Mouse (Mus musculus): ENCODE data around the gene Ranbp3.
A peak's percentile ranks its signal among the peaks of the same experiment; 100 is the strongest.

Ranbp3 gene

GRCm38 (mm10) chr17:56673647-56674416 is 738 bp downstream of the Ranbp3 start:
- DNase-seq (ENCODE audit: low spot score in 2 of 2) = peak in 1 of 2 experiments; percentile 37

DNA sequence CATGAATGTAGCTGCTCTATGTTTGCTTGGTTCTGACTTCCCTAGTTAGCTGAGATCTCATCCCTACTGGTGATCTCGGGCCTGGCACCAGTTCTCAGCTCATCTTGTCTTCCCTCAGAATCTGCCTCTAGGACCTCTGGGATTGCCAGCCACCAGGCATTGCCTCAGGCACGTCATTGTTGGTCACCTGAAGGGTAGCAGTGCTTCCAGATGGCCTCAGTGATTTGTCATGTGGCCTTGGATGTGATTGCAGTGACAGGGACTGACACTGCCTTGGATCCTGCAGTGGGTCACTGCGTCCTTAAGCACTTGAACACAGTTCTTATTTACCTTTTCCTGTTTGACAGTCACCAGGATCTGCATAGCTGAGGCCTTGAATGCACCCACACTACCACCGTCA is 8.7 kb downstream of the Ranbp3 start:
- no peak for DNase-seq (ENCODE audit: low spot score in 2 of 2)

DNA sequence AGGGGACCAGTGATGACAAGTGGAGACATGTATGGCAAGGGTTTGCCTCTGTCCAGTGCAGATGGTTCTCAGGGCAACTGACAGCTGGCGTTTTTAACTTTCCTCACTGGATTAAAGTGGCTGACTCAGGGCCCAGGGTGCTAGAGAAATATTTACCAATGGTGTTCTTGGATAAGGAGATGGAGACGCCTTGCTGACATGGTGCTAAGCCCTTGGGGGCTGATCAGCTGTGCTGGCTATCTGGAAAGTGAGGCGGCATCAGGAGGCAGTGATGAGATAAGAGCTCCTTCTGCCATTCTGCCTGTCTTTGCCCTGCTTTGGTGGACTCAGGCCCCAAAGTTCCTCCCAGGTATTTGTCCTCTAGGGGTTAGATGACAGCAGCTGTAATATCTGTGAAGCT is 9.8 kb downstream of the Ranbp3 start:
- no peak for DNase-seq (ENCODE audit: low spot score in 2 of 2)

DNA sequence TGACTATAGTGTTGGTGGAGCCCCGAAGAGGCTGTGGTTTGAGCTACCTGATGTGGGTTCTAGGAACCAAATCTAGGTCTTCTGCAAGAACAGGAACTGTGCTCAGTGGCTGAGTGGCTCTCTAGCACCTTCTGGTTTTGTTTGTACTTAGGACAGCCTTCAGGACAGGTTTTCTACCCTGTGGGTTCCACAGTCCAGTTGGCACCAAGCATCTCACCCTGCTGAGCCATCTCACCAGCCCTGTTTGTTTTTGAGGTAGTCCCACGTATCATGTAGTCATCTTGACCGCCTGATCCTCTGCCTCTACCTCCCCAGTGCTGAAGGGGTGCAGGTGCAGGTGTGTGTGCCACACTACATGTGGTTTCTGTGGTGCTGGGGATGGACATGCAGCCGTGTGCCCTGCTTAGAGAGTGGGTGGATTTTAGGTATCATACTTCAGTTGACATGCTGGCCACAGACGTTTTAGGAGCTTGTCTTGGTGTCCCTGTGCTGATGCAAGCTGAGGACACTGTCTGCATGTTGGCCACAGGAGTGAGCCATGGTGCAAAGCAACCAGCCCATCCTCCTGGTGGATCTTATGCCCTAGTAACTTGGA is 10.5 kb downstream of the Ranbp3 start:
- no peak for DNase-seq (ENCODE audit: low spot score in 2 of 2)

DNA sequence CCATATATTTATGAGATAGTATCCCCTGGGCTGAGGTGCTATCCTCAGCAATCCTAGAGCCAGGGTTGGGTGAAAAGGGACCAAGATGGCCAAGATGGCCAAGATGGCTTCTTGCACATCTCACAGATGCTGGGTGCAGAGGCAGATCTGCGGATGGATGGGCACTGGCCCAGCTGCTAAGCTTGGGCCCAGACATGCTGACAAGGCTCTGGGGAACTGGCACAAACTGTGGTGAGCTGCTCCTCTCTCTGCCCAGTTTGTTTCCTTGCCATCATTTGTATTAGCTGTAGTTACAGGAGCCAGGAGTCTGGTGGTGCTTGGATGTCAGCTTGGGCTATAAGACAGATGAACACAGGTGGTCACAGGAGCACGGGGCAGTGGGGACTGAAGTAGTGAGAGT is 11.6 kb downstream of the Ranbp3 start:
- DNase-seq (ENCODE audit: low spot score in 2 of 2) = no peak

GRCm38 (mm10) chr17:56686801-56687200 is 13.7 kb downstream of the Ranbp3 start:
- DNase-seq (ENCODE audit: low spot score in 2 of 2) = no peak

DNA sequence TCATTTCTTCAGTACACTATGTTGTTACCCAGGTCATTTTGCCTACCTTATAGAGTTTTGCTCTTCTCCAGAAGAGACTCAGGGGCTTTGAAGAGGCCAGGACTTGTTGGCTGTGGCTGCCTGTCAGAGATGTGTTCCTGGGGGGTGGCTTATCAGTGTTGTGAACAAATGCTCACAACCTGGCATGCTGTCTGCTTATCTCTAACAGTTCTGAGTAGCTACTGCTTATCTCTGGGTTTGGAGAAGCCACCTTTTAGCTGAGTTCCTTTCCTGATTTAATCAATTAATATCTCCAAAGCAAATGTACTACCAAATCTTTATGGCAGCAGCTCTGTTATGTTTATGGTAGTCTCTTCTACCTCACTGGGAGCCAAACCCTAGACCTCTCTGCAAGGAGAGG is 15.0 kb downstream of the Ranbp3 start:
- DNase-seq (ENCODE audit: low spot score in 2 of 2) = no peak

- DNase-seq (ENCODE audit: low spot score in 2 of 2) = no peak
Measured at GRCm38 (mm10) chr17:56688689-56689088, 15.6 kb downstream of the Ranbp3 start.

GRCm38 (mm10) chr17:56693395-56693794 is 20.3 kb downstream of the Ranbp3 start:
- no peak for DNase-seq (ENCODE audit: low spot score in 2 of 2)

DNA sequence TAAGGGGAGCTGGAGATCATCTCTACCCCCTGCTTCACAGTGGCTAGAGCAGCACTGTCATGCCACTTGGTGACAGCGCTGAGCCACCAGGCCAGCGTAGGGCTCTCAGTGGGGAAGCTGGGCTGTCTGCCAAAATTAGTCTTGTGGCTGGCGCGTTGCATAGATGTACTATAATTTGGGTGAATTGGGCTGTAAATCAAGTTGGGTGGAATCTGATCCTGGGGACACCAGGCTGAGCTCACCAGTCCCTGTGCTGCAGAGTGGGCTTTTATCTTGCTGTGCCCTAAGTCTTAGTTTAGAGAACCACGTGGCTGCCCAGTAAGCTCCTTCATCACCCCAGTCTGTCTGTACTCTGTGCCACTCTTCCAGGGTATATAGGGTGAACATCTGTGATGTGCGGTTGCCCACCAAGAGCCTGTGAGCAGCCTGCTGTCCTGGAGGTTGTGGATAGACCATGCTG is 20.8 kb downstream of the Ranbp3 start:
- peak in 1 of 2 experiments; percentile 71 for DNase-seq (ENCODE audit: low spot score in 2 of 2)

DNA sequence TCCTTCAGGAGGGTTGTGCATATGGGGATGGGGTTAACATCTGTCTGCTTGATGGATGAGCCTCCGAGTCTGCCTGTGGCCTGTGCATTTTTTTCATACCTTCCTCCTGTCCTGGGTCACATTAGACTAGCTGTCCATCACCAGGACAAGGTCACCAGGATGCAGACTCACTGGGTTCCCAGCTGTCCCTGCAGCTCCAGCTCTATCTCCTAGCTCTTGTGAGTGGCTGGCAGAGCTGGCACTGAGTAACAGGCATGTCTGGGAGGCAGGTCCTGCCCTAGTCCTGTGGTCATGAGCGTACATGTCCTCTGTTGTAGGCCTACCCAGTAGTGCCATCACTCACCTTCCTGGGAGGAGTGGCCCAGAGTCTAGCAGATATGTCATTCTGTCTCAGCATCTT is 27.4 kb downstream of the Ranbp3 start:
- no peak for DNase-seq (ENCODE audit: low spot score in 2 of 2)

- no peak for DNase-seq (ENCODE audit: low spot score in 2 of 2)
Measured at GRCm38 (mm10) chr17:56703038-56703437, 29.9 kb downstream of the Ranbp3 start.

DNA sequence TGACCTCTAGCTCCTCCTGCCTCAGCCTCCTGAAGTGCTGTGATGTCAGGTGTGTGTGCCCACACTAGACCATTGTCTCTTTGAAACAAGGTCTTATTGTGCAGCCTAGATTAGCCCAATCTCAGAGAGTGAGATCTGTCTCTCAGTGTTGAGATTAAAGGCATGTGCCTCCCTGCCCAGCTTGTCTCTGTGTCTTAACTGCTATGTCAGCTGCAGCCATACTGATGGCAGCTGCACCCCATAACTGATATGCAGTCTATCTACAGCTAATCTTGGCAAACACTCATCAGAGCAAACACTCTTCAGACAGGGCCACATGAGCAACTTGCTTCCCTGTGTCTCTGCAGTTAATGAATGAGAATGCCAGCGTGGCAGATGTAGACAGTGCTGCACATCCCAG is 33.4 kb downstream of the Ranbp3 start:
- DNase-seq (ENCODE audit: low spot score in 2 of 2) = no peak

DNA sequence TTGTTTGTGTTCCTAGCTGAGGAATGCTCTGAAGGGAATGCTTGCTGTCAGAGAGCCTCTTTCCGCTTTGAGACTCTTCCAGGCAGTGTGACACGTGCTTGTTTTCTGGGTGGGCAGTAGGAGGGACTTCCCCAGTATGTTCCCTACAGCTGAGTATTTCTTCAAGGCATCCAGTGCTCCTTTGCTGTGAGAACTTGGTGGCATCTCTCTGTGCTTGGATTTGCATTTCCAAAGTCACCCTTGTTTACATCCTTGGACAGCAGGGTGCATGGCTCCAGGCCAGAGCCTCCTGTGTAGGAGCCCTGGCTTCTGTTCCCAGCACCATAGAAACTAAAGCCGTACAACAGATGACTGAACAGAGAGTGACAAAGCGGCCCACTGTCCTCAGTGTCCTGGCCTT is 35.6 kb downstream of the Ranbp3 start:
- DNase-seq (ENCODE audit: low spot score in 2 of 2) = no peak

DNA sequence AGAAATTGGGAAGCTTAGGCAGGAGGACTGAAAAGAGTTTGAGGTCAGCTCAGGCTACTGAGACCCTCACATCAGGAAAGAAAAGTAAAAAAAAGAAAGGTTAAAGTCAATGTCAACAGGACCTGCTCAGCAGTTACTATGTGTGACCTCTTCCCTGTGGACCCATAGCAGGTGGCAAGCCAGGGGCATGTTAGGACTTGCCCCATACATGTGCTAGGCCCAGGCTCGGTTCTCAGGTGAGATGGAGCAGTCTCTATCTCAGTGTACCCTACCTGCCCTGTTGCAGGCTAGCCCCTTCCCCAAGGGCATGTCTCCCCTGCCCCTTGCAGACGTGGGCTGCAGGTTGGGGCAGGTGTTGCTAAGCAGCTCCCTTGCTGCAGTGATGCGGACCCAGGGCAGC is 36.6 kb downstream of the Ranbp3 start:
- DNase-seq (ENCODE audit: low spot score in 2 of 2) = no peak

GRCm38 (mm10) chr17:56715360-56715759 is 42.3 kb downstream of the Ranbp3 start:
- DNase-seq (ENCODE audit: low spot score in 2 of 2) = no peak

- DNase-seq (ENCODE audit: low spot score in 2 of 2) = no peak
Measured at GRCm38 (mm10) chr17:56715914-56716654, 43.0 kb downstream of the Ranbp3 start.

GRCm38 (mm10) chr17:56716655-56717362 is 43.7 kb downstream of the Ranbp3 start:
- DNase-seq (ENCODE audit: low spot score in 2 of 2) = peak; percentile 85 to 94

DNA sequence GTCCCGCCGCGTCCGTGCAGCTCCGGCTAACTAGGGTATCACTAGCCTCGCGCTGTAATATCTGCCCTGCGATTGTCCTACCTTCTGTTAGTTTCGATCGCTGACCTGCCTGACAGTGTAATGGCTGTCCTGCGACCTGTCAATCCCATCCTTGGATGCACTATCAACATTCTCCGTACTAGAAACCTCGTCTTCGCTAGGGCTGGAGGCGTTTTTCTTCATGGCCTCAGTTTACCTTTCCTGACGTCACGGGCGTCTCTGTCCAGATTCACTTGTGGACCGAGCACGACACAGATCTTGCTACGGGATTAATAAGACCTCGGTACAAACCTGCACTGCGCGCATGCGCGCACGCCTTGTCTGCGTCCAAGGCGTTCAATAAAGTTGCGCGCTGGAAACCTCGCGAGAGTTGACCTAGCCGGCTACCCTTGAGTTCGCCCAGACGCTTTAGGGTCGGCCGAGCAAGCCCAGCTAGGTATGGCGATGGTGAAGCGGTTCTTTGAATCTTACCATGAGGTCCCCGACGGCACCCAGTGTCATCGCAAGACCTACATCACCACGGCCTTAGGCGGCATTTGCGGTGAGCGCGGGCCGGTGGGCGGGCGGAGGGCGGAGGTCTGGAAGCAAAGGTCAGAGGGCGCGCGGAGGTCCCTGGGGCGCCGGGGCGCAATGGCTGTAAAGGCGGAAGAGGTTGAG is 44.4 kb downstream of the Ranbp3 start, which contains the start of the genes Ndufa11 and Vmac:
Ndufa11 (plus strand) TSS at position 405 of the 696 bp plus-strand sequence.
Vmac (minus strand) TSS at position 660 of the 696 bp plus-strand sequence.
- peak; percentile 90 to 97 for DNase-seq (ENCODE audit: low spot score in 2 of 2)

- no peak for DNase-seq (ENCODE audit: low spot score in 2 of 2)
Measured at GRCm38 (mm10) chr17:56722441-56722840, 49.3 kb downstream of the Ranbp3 start.
